Mouse (Mus musculus) lung, postnatal 0 days (tissue): Measurements from ENCODE around the gene Alkbh6.

Source experiments
- CTCF ChIP-seq: IDR thresholded peaks from 2 replicates; pipeline ENCODE4 v1.5.1; 2016; ENCODE audit warnings: antibody characterized with exemption, mild to moderate bottlenecking
- EP300 ChIP-seq: IDR thresholded peaks from 2 replicates; pipeline ENCODE4 v1.6.1; 2016; ENCODE audit warnings: antibody characterized with exemption, mild to moderate bottlenecking, control low read depth

DNA sequence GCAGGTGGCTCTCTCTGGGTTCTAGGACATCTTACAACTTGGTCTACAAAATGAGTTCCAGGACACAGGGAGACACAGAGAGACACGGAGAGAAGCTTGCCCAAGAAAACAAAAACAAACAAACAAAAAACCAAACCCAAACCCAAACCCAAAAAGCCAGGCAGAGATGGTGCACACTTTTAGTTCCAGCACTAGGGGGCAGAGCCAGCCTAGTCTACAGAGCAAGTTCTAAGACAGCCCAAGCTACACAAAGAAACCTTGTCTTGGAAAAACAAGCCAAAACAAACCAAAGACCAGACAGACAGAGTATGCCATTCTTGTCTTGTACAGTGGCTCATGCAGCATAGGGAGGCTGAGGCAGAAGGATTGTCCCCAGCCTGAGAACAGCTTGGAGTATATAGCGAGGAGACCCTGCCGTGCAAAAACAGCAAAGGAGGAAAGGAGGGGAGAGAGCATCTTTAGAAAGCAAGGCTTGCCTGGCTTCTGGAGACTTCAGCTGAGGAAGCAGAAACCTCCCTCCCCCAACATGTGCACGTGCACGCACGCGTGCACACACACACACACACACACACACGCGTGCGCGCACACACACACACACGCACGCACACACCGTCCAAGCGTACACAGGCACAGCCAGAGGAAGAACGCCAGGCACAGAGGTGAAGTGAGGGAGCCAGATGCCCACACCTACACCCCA lies 2.3 kb upstream of the Alkbh6 start:
- TF ChIP-seq CTCF: peak; percentile 56
- no peak for TF ChIP-seq EP300
